Mouse (Mus musculus): Measurements from ENCODE around the gene Olfr365.

Gene Olfr365

GRCm38 (mm10) chr2:37187898-37188297 is at the start of gene Olfr365:
Gene Olfr365, plus strand, starts transcription at chr2:37188198.
- DNase-seq (ENCODE audit: low spot score in 2 of 2) = no peak

GRCm38 (mm10) chr2:37139022-37139421 is 49.0 kb upstream of the Olfr365 start, which contains the start of gene Olfr364-ps1:
Gene Olfr364-ps1, plus strand, starts transcription at chr2:37139322.
- no peak for DNase-seq (ENCODE audit: low spot score in 2 of 2)

- DNase-seq (ENCODE audit: low spot score in 2 of 2) = no peak
Measured at GRCm38 (mm10) chr2:37211274-37211673, 23.3 kb downstream of the Olfr365 start, which contains the start of gene Olfr366. Gene Olfr366, plus strand, starts transcription at chr2:37211574.
